ENCODE assay signal across 14 mouse cellular contexts in genomic region chr12:73450541-73450940, GRCm38 (mm10).
DNase-seq lines count a peak whose midpoint lies in the region; ATAC-seq and TF ChIP-seq lines count a peak whose summit lies in the region.
"Had no signal": no experiment of that assay in that cellular context is flagged by ENCODE, and none has a peak within 500 bp of the region (broad histone marks: within the 10 kb centered on the region; RNA-seq: fewer than 3 reads in every experiment).

No protein-coding gene starts in this region.

- H3K9ac ChIP-seq in hindbrain, postnatal 0 days (replicated peaks; ENCODE audit: low read length) = no peak overlapping the region
- H3K9ac ChIP-seq in hindbrain, embryonic 14.5 days = no peak overlapping the region
- no peak overlapping the region for H3K9ac ChIP-seq in limb, embryonic 12.5 days (replicated peaks)
- H3K9ac ChIP-seq: heart, embryonic 12.5 days; liver, embryonic 13.5 days; lung, embryonic 14.5 days had no signal

- 69% methylated on average over 4 of the region's 4 CpGs for WGBS in hindbrain, postnatal 0 days
- WGBS in hindbrain, embryonic 14.5 days = 85% methylated on average over 4 of the region's 4 CpGs
- 71% methylated on average over 4 of the region's 4 CpGs for WGBS in limb, embryonic 12.5 days

- no peaks in the 10 kb centered on the region; the same call in 1 of the 2 replicates for H3K27me3 ChIP-seq in hindbrain, postnatal 0 days (ENCODE audit: insufficient read depth, low read length)
- H3K27me3 ChIP-seq in hindbrain, embryonic 14.5 days (ENCODE audit: control insufficient read depth, insufficient read depth, low read length) = no peaks in the 10 kb centered on the region; the same call in 1 of the 2 replicates
- peaks cover 2% of the 10 kb centered on the region; the same call in 1 of the 2 replicates for H3K27me3 ChIP-seq in limb, embryonic 12.5 days
- H3K27me3 ChIP-seq: heart, embryonic 12.5 days had no signal

- DNase-seq in cerebellum, postnatal 10 days = peak; percentile 52 to 53
- no peak for DNase-seq in cerebellum, adult 11 months
- DNase-seq in hindbrain, postnatal 0 days (ENCODE audit: low spot score) = peak; percentile 39
- DNase-seq in hindbrain, embryonic 14.5 days (ENCODE audit: low spot score) = no peak
- peak; percentile 24 to 41 for DNase-seq in cerebellum, postnatal 14 days
- no peak for DNase-seq in kidney, adult 18-20 months
- DNase-seq: kidney, adult 8-10 months; liver, embryonic 13.5 days had no signal

- no peak overlapping the region for H3K4me3 ChIP-seq in hindbrain, postnatal 0 days (ENCODE audit: low read length)
- H3K4me3 ChIP-seq in hindbrain, embryonic 14.5 days (replicated peaks; ENCODE audit: low read length) = no peak overlapping the region
- H3K4me3 ChIP-seq in limb, embryonic 12.5 days (replicated peaks) = no peak overlapping the region
- H3K4me3 ChIP-seq: heart, embryonic 12.5 days; liver, embryonic 13.5 days; midbrain, embryonic 10.5 days had no signal

- H3K4me2 ChIP-seq in hindbrain, postnatal 0 days (ENCODE audit: low read depth, low read length) = no peak overlapping the region
- H3K4me2 ChIP-seq in hindbrain, embryonic 14.5 days (replicated peaks) = no peak overlapping the region
- no peak overlapping the region for H3K4me2 ChIP-seq in limb, embryonic 12.5 days
- H3K4me2 ChIP-seq: heart, embryonic 12.5 days; liver, embryonic 13.5 days; lung, embryonic 14.5 days had no signal

- H3K36me3 ChIP-seq in hindbrain, postnatal 0 days (ENCODE audit: insufficient read depth, low read length) = no peaks in the 10 kb centered on the region
- H3K36me3 ChIP-seq in hindbrain, embryonic 14.5 days (replicated peaks; ENCODE audit: control insufficient read depth, insufficient read depth) = no peaks in the 10 kb centered on the region
- H3K36me3 ChIP-seq in limb, embryonic 12.5 days = no peaks in the 10 kb centered on the region
- H3K36me3 ChIP-seq: heart, embryonic 12.5 days; liver, embryonic 13.5 days; midbrain, embryonic 10.5 days had no signal

- no peaks in the 10 kb centered on the region for H3K9me3 ChIP-seq in hindbrain, postnatal 0 days (ENCODE audit: low read length)
- no peaks in the 10 kb centered on the region for H3K9me3 ChIP-seq in hindbrain, embryonic 14.5 days (ENCODE audit: control insufficient read depth, low read length)
- no peaks in the 10 kb centered on the region for H3K9me3 ChIP-seq in limb, embryonic 12.5 days
- H3K9me3 ChIP-seq: liver, embryonic 13.5 days; midbrain, embryonic 10.5 days had no signal

- no peak overlapping the region for H3K27ac ChIP-seq in hindbrain, postnatal 0 days
- no peak overlapping the region for H3K27ac ChIP-seq in hindbrain, embryonic 14.5 days
- peak overlapping the region; percentile 53; the same call in 1 of the 2 replicates for H3K27ac ChIP-seq in limb, embryonic 12.5 days
- H3K27ac ChIP-seq: liver, embryonic 13.5 days; macrophage; midbrain, embryonic 10.5 days had no signal

- H3K4me1 ChIP-seq in hindbrain, postnatal 0 days (ENCODE audit: insufficient read depth, low read length) = no peaks in the 10 kb centered on the region
- no peaks in the 10 kb centered on the region for H3K4me1 ChIP-seq in hindbrain, embryonic 14.5 days (replicated peaks; ENCODE audit: control insufficient read depth, insufficient read depth, low read length)
- H3K4me1 ChIP-seq in limb, embryonic 12.5 days (replicated peaks) = peaks cover 43% of the 10 kb centered on the region
- H3K4me1 ChIP-seq: liver, embryonic 13.5 days had no signal

- TF ChIP-seq CTCF in hindbrain, postnatal 0 days (IDR thresholded peaks at IDR 0.05; ENCODE audit: low read depth) = no peak

- ATAC-seq in hindbrain, postnatal 0 days = no peak
- no peak for ATAC-seq in hindbrain, embryonic 14.5 days (ENCODE audit: low FRiP score)
- ATAC-seq in limb, embryonic 12.5 days (ENCODE audit: insufficient number of reproducible peaks, insufficient read depth, low FRiP score, low TSS enrichment, low read depth) = no peak
- ATAC-seq: forebrain, embryonic 14.5 days had no signal

Comparison
In these comparisons a context has a peak if more than half of its experiments do, and no peak if none do; other contexts are left out.
1. DNase-seq: peak in cerebellum, postnatal 10 days (2 of 2), hindbrain, postnatal 0 days (single experiment) and cerebellum, postnatal 14 days (2 of 2); none in cerebellum, adult 11 months (single experiment), hindbrain, embryonic 14.5 days (single experiment) and kidney, adult 18-20 months (single experiment).